Mouse (Mus musculus) cortical plate, adult 2 months (tissue): ENCODE results near the gene Fam118a.

ENCODE experiments used
- CTCF ChIP-seq: fragments of 200-500 bp; IDR thresholded peaks from 2 replicates; pipeline ENCODE4 v1.5.1; 2011; ENCODE audit warnings: mild to moderate bottlenecking, control low read depth, low read length; ENCODE audit not compliant: insufficient read depth; ENCODE audit errors: extremely low read depth
- POLR2A ChIP-seq: fragments of 200-500 bp; IDR thresholded peaks from 2 replicates; pipeline ENCODE4 v1.6.1; 2011; ENCODE audit warnings: mild to moderate bottlenecking, low read length, control low read depth; ENCODE audit not compliant: insufficient read depth; ENCODE audit errors: extremely low read depth

GRCm38 (mm10) chr15:84994498-84994897 is 34.2 kb upstream of the Fam118a start:
- no peak for TF ChIP-seq CTCF
- no peak for TF ChIP-seq POLR2A
